Mouse (Mus musculus) right cerebral cortex, postnatal 10 days (tissue): Measurements from ENCODE around the gene Igsf3.

Experiments used
- DNase-seq, 2 experiments: peaks; one replicate each; pipeline ENCODE4 v3.0.0; 2021; ENCODE audit warnings: low spot score in 2 of 2

Igsf3 gene

DNA sequence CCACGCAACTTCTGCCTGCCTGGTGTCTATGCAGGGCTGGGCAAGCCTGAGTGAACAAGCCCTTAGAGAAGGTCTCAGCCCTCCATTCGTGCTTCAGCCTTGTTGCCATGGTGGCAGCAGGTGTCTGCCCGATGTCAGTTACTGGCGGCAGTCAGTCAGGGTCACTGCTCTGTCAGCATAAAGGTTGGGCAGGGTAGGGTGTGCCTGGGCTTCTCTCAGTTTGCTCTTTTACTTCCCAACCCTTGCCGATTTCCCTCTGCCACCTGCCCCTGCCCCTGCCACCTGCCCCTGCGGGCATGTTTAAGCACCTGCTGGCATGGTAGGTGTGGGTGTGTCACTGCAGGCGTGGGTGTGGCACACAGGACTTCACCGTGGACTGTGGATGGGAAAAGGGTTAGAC lies 67.6 kb downstream of the Igsf3 start:
- no peak for DNase-seq

DNA sequence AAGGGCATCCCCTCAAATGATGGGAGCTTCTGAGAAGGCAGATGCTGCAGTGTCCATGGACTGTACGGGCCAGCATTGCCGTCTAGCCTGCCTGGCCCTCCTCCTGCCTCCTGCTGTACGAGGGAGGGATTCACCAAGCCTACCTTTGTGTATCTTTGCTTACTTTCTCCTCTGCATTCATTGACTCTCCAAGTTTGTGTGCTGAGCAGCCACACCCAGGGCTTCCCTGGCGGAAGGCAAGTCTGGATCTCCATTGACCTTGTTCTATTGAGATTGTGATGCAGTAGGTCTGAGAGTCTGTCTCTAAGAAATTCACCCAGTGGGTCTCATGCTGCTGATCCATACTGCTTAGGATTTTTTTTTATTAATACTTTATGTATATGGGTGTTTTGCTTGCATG lies 70.4 kb downstream of the Igsf3 start:
- no peak for DNase-seq

DNA sequence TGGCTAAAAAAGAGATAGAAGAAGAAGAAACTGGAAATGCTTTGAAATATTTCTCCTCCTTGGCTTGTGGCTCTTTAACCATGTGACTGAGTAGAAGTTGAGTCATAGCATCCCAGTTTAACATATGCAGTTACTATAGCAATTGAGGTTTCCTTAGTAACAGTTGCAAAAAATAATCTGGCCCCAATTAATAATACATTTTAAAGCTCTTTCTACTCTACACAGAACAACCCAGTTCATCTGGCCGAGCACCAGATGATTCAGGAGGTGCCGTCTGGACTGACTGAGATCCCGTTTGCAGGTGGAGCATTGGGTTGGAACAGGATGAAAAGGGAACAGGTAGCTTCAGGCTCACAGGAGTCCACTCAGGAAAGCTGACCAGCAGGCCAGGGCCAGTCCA lies 71.9 kb downstream of the Igsf3 start:
- DNase-seq: peak; percentile 57 to 71

DNA sequence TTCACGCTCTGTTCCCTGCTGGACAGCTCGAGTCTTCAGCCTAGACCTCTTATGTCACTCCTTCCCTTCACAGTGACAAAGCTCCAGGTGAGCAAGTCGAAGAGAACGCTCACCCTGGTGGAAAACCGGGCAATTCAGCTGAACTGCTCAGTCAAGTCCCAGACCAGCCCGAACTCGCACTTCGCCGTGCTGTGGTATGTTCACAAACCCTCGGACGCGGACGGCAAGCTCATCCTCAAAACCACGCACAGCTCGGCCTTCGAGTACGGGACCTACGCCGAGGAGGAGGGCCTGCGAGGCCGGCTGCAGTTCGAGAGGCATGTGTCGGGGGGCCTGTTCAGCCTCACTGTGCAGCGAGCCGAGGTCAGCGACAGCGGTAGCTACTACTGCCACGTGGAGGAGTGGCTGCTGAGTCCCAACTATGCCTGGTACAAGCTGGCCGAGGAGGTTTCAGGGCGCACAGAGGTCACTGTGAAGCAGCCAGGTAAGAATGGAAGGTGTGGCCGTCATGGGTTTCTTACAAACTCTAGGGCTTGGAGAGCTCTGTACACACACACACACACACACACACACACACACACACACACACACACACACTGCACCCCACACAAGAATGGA lies 74.0 kb downstream of the Igsf3 start:
- DNase-seq: no peak

DNA sequence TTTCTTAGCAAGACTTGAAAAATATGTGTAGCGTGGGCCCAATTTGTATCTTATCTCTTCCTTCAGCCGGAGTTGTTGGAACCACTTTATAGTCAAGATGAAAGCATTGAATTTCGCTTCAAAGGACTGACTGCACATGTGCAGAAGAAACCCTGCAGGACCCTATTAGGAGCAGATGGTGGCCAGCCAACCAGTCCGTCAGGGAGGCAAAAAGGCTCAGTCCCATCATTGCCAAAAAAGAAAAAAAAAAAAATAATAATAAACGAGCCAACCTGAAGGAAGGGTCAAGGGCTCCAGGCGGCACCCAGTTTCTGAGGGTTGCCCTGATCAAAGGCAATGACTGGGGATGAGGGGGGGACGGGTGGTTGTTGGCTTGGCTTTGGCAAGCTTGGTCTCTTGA lies 83.7 kb downstream of the Igsf3 start:
- no peak for DNase-seq

DNA sequence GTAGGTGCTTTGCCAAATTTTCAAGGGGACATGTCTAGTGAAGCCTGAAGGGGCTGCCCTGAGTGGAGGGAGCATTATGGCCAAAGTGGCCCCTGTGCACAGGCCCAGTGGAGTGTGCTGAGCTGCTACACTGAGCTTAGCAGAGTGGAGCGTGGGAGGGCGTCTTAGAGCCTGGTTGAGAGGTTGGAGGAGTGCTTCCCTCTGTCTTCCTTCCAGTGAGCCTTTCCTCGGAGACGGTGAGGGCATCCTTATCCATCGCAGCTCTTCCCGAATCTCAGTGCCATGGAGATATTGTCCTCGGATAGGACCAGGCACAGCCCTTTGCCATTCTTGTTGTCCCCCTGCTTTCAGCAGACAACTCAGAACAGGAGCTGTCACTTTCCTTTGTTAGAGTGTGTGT lies 84.2 kb downstream of the Igsf3 start:
- DNase-seq: no peak

DNA sequence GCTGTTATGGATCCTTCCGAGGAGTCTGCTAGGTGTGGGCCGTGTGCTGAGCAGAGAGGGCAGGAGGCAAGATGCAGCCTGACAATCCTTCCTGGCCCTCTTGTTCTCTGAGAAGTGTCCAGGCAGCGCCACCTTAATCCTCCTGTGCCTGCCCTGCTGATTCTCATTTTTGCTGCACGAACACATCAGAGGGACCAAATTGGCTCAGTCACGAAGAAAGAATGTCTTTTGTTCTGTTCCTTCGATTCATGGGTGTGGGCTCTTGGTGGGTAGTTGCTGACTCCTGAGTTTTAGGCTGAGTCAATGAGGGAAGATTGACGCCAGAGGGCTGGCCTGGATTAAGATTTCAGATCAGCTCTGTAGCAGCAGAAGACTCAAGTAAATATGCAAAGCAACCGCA lies 84.9 kb downstream of the Igsf3 start:
- no peak for DNase-seq

DNA sequence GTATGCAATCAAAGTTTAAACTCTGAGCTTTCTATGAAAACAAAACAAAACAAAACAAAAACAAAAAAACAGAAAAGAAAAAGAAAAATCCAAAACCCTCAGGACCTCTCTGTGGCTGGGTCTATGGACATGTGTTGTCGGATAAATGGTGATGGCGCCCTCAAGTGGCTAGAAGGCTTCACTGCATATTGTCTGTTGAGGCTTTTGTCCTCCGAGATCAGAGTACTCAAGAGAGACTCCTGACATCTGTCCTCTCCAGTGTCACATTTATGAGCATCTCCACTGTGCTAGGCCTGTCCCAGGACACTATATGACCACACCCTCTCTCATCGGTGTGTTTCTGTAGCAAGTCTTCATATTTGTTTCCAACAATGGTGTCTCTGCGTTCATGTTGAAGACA lies 85.4 kb downstream of the Igsf3 start:
- DNase-seq: peak; percentile 85 to 90

DNA sequence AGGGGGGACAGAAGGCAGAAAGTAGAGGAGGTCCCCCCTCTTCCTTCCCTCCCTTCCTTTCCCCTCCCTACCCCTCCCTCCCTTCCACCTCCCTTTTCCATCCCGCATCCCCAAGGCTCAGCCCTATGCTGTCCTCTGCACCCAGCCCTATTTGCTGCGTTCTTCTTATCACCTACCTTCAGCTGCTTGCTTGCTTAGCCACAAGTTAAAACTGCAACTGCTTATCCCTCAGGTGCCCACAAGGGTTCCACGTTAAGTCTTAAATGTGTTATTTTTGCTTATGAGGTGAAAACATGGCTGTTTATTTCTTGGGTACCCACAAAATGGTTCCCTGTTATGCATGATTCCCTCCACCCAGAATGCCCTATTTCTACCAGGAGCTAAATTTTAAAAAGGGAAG lies 86.6 kb downstream of the Igsf3 start:
- DNase-seq: no peak

DNA sequence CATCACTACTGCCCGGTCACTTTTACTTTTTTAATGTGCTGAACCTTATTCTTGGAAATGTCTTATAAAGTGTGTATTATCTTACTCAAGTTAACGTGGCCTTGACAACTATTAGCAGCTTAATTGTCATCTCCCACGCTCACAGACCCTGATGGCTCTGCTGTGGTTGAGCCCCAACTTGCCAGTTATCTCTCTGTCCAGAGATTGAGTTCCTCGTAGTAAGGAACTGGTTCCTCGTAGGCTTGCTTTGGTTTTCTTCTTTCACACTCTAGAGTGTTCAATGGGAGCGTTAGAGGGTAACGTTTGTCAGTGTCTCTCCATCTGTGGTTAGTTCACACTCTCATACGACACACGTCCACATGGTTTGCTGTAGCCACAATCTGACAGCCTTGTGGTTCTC lies 92.8 kb downstream of the Igsf3 start:
- DNase-seq: no peak

DNA sequence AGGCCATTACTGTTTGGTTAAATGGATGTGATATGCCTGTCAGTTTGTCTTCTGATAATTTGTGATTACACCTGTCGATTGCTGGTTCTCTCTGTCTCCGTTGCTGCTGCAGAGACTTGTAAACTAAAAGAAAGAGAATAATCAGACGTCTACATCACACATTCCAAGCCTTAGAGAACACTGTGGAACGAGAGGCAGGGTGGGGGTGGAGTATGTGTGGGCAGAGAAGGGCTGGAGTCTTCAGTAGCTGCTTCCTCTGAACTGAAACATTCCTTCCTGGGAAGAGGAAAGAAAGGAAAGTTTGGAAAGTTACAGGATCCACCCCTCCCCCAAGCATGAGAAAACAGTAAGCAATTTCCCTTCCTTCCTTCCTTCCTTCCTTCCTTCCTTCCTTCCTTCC lies 95.0 kb downstream of the Igsf3 start:
- DNase-seq: no peak

DNA sequence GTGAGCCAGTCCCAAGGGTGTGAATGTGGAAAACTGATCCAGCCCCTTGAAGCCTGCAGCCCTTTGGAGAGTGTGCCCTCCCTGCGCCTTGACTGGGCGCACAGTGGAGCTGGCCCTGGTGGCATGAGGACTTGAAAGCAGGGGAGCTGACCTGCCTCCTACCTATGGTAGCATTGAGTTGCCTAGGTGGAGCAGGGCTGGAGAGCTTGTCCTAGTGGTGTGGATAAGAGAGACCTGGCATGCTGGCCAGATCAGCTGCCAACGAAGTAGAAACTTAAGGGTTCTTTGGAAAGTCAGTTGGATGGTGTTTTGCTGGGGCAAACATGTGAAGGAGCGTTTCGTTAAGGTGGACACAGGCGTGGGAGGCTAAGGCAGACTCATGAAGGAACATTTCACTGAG lies 105.1 kb downstream of the Igsf3 start:
- no peak for DNase-seq

DNA sequence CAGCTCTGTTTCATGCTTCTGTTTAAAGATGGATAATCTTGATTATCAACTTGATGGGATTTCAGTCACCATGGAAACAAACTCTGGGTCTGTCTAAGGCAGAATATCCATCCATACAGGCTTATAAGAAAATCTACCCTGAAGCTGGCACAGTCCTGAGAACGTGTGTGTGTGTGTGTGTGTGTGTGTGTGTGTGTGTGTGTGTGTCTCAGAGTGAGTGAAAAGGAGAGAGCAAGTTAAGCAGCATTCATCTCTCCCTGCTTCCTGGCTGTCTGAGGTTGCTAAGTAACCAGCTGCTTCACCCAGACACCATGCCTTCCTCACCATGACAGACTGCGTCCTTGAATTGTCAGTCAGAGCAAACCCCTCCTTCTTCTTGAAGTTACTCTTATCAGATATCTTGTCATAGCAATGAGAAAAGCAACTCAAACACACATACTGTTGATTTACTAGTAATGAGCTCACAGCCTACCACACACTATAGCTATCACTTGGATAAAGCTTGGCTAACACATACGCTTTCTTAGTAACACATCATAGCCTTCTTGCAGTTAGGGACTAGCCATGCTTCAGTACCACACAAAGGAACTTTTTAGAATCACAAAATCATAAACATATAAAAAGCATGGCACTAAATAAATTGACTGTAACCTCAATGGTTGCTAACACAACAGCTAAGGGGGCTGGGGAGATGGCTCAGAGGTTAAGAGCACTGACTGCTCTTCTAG lies 106.5 kb downstream of the Igsf3 start:
- DNase-seq: no peak

DNA sequence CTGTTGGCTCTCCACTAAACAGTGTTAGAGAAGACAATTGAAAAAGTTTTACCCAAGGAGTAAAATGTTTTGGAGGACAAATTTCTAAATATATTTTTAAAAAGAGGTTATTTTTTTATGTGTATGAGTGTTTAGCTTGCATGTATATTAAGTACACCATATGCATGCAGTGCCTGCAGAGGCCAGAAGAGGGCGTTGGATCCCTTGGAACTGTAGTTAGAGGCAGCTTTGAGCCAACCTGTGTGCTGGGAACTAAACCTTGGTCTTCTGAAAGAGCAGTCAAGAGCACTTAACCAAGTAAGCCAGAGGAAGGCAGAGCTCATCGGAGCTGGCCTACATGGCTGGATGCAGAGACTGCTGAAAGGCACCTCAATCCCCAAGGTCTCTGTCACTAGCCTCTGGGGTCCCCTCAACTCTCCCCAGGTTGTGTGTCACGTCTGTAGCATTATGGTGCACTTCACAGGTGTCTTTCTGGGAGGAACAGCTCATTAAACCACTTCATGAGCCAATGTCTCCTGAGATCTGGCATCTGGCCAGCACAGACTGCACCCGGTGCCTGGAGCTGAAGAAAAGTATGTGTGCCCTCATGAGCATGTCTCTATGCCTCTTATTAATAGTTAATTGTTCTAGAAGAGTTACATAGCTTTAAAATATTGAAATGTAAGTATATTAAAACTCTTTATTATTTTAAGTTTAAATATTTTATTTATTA lies 109.3 kb downstream of the Igsf3 start:
- DNase-seq: no peak

DNA sequence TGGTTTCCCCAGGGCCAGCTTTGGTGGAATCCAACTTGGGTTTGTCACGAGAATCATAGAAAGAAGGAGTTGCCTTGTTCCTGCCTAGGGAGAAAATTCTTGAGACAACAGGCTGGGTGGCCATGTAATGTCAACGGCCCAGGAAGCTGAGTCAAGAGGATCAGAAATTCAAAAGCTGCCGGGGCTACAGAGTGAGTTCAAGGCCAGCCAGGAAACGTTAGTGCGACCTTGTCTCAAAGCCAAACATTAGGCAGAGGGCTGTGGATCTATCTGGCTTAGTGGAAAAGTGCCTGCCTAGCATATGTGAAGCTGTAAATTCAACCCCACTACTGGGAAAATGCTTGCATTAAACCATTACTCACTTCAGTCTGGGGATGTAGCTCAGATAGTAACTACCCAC lies 110.6 kb downstream of the Igsf3 start:
- DNase-seq: no peak

DNA sequence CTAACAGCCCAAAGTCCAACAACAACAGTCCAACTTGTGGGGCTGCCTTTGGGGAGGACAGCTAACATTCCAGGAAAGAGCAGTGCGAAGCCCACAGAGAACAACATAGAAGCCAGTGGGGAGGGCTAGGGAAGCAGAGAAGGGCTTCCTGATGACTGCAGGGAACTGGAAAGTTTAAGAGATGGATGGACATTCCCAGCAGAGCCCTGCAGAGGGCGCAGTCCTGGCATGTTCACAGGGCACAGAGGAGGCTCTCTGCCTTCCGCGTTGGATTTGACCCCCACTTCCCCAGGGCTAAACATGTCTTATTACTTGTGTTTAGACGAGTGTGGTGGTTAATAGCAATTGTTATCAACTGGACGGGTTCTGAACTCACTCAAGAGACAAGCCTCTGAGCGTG lies 111.3 kb downstream of the Igsf3 start:
- DNase-seq: no peak

DNA sequence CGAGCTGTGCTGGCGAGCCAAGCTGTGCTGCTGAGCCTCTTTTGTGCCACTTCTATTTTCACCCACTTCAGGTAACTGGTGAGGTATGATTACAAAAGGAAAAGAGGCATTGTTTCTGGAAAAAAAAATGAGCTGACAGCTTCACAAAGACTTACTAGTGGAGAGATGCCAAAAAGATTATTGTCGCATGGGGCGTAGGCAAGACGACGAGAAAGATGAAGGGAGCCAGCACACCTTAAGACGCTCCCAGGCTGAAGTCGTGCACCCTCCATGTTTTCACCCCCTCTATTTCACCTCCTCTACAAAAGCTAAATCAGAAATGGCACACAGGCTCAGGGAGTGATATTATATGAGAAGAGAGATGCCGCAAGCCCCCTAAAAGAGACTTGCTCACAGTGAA lies 113.6 kb downstream of the Igsf3 start:
- no peak for DNase-seq

DNA sequence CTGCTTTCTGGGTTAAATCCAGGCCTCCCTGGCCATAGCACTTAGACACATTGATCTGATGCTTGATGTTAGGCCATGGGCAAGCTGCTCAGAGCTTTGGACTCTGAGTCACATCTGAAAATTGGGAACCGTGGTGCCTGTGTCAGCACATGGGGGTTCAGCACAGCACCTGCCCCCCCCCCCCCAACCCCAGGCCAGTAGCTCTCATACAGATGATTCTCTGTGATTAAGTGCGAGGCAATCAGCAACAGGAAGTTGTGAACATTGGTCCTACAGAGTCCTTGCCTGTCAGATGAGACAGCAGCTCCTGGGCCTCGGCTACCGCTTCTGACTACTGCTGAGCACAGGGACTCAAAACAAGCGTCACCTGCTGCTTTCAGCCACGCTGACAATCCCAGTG lies 116.0 kb downstream of the Igsf3 start:
- no peak for DNase-seq

DNA sequence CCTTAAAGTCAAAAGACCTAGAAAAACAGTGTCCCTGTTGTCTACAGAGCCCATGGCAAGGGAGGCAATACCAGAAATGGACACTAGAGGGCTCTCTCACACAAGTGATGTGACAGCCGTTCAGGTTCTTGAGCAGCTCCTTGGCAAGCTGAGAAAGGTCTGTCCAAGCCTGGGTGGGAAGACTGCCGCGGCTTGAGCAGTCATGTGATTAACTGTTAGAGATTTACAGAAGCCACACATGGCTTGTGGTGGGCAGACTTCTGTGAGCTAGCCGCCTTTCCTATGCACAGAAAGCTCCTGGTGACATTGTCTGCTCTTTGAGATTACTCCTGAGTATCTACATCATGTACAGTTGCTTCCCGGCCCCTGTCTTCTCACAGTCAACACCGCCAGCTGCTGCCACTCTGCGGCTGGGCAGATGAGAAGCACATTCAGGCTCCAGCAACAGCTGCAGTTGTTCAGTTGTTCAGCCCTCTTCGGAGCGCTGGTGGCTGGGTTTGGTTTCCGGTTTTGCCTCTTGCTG lies 117.1 kb downstream of the Igsf3 start:
- peak; percentile 90 to 94 for DNase-seq

DNA sequence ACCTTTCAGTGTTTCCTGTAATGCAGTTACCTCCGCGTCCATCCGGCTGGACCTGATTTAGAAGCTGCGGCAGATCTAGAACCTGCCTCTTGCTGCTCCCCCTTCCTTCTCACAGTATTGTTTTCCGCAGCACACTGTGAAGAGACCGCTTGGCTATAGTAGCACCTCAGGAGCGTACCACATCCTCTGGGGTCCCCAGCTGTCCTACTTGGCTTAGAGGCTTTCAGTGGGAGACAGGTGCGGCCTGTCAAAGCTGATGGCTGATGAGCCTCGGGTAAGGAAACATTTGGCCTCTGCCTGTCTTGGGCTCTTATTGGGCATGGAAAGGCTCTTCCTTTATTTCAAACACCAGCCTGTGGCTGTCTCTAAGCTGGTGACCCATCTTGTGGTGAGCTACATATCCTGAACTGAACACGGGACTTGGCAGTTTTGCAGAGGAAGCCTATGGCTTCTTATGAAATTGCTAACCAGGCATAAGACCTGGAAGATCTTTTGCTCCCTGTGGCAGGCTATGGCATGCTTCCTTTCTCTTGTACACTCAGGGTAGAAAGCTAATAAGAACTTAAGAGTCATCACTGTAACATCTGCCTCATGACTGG lies 120.6 kb downstream of the Igsf3 start:
- no peak for DNase-seq

DNA sequence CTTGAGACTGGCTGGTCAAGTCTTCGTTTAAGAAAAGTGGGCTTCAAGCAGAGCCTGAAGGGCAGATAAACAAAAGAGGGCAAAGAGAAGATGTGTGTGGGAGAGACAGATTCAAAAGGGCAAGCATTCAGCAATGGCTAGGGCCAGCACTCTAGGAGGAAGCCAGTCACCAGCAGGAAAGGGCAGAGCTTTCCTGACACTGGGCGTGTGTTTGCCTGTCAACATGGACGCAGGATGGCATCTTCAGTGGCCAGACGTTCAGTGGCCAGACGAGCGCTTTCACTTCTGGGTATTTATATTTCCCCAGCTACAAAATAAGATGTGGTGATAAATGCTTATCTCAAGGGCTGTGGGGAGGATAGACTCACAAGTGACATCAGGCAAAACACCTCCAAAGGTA lies 123.0 kb downstream of the Igsf3 start:
- no peak for DNase-seq

DNA sequence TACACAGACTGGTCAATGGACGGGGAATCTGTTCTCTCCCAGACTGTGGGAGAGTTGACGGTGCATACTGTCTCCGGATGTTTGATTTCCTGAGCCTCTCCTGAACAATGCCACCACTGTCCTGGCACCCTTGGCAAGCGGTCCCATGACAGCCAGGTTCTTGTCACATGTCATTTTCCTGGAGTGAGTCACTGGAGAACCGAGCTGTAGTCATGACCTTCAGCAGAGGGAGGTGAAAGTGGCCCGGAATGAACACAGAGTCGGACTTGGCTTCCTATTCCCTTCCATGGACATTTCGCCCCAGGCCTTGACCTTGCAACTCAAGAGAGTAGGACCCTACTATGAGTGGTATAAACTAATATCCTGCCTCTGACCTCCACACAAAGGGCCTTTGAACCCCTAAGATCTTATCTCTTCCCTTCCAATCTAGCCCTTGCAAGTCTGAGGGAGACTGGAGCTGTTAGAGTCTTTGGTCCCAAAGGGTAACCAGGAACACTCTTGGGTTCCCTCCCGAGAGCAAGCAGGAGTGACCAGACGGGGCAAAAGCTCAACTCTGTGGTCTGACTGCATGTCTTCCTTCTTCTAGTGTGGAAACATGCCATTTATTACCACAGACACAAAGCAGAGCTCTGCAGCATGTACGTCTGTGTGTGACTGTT lies 123.6 kb downstream of the Igsf3 start:
- DNase-seq: no peak
